Mouse (Mus musculus): Measurements from ENCODE around the gene Eif5a.
"Not testable (repeated sequence)": the region's sequence is repeated elsewhere in the genome, so short reads cannot be mapped to it uniquely, and the experiment has no call there.

DNA sequence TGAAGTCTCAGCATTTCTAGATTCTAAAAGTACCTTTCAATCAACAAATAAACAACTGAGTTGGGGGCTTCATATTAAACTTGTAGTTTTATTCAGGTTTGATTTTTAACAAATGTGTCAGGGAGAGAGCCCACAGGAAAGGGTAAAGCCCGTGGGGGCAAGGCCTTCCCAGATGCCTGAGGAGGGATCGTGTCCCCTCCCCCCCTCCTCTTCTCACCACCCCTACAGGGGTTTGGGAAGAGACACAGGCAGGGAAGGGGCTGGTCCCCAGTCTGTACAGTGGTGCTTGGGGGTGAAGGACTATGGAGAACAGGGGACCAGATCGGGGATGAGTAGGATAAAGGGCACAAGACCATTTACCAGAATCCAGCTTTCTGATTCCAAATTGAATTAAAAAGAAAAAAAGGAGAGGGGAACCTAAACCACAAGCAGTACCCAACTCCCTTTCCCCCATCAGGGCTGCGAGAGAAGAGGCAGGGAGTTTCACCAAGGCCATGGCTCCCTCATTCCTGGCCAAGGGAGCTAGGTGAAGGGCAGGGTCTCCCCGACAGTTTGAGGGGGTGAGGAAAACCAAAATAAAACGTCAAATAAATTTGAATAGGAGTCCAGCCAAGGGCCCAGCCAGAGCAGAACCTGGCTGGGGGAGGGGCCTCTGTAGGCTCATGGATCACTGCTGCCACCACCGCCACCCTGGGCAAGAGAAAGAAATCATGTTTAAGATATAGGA, 4.9 kb downstream of the Eif5a start:
- TF ChIP-seq CTCF (conservative IDR thresholded peaks at IDR 0.05; ENCODE audit: low read length); NANOG (IDR thresholded peaks at IDR 0.05; ENCODE audit: borderline replicate concordance, low read length): not testable (repeated sequence)
